Mouse (Mus musculus): ENCODE results near the gene Aven.

- TF ChIP-seq CTCF (IDR thresholded peaks at IDR 0.05), result peak; percentile 51
- TF ChIP-seq EP300 (IDR thresholded peaks at IDR 0.05; ENCODE audit: insufficient read depth, low read depth, low read length), result no peak
Measured at GRCm38 (mm10) chr2:112481564-112481963, 11.2 kb upstream of the Aven start.
